14 mouse cellular contexts compared by ENCODE assay signal in the genomic region with DNA sequence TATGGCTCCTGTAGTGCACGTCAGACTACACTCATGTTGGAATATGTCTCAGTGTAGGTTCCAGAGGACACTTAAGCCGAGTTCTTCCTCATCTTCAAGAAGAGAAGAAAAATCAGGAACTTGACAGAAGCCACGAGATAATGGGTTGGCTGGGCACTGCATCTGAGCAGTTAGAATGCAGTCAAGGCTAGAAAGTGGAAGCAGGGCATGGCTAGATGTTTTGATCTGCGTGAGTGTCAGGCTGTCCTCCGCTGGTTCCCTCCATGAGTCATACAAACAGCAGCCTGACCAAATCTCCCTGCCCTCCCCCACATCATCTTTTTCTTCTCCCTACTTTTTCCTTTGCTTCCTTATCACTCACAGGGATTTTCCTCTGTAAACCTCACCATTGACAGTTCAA. TPM values are rescaled to one million over a fixed set of nuclear protein-coding genes. Genes with fewer than 3 reads are reported as not detected.
A peak's percentile ranks its signal among the peaks of the same experiment; 100 is the strongest.
DNase-seq lines count a peak whose midpoint lies in the region; TF ChIP-seq lines count a peak whose summit lies in the region.
"Had no signal": no experiment of that assay in that cellular context is flagged by ENCODE, and none has a peak within 500 bp of the region (broad histone marks: within the 10 kb centered on the region; RNA-seq: fewer than 3 reads in every experiment).

Gene P2ry14 (minus strand): TSS at position 195 of the 400 bp plus-strand sequence.

- H3K4me1 ChIP-seq in bone marrow macrophage, adult 2 months (ENCODE audit: control insufficient read depth, insufficient read depth, low read length) = peaks cover 19% of the 10 kb centered on the region
- H3K4me1 ChIP-seq: forebrain, embryonic 15.5 days; hindbrain, embryonic 10.5 days; midbrain, embryonic 13.5 days; neural tube, embryonic 15.5 days had no signal

- peak; percentile 33 to 34 for DNase-seq in spleen, postnatal 36 days (ENCODE audit: low spot score in 2 of 2)
- DNase-seq in spleen, postnatal 4 days (ENCODE audit: low spot score in 2 of 2) = no peak
- peak; percentile 56 for DNase-seq in lung, postnatal 36 days
- DNase-seq in thymus, postnatal 36 days = no peak
- DNase-seq in cerebellum, adult 9-11 months = no peak
- DNase-seq in left cerebral cortex, postnatal 14 days (ENCODE audit: low spot score in 2 of 2) = no peak
- DNase-seq: cerebellum, adult 18-20 months; kidney, adult 18-20 months; spleen, adult 18-20 months had no signal

- no peak for TF ChIP-seq CTCF in bone marrow macrophage, adult 2 months (IDR thresholded peaks at IDR 0.05; ENCODE audit: low read depth, low read length)

- peak within 1 kb of the TSS; percentile 80 for H3K27ac ChIP-seq in bone marrow macrophage, adult 2 months (ENCODE audit: insufficient read depth, low read depth, low read length)
- H3K27ac ChIP-seq: forebrain, embryonic 15.5 days; hindbrain, embryonic 10.5 days; midbrain, embryonic 13.5 days; neural tube, embryonic 15.5 days had no signal

- intact Hi-C loops in left cerebral cortex, postnatal 14 days (cut with DNase I) = no loop called here

- no peak for TF ChIP-seq POLR2A in bone marrow macrophage, adult 2 months (IDR thresholded peaks at IDR 0.05; ENCODE audit: borderline replicate concordance, low read depth, low read length)

- no peak within 1 kb of the TSS for H3K4me3 ChIP-seq in bone marrow macrophage, adult 2 months (ENCODE audit: insufficient read depth, low read length)
- H3K4me3 ChIP-seq: forebrain, embryonic 15.5 days; hindbrain, embryonic 10.5 days; midbrain, embryonic 13.5 days; neural tube, embryonic 15.5 days had no signal

RNA-seq across cellular contexts. Expression of gene P2ry14, which starts in this region (rescaled TPM):
- polyA plus RNA-seq in bone marrow macrophage, adult 2 months (2012; ENCODE audit: insufficient read depth, insufficient read length, missing spikeins) = 65.5 and 75.6 TPM in 2 replicates
- 1 to 10 TPM; 1.9 to 2.7 TPM for total RNA-seq in left cerebral cortex, postnatal 14 days (2021)

Comparison
In these comparisons a context has a peak if more than half of its experiments do, and no peak if none do; other contexts are left out.
1. DNase-seq: peak in spleen, postnatal 36 days (2 of 2) and lung, postnatal 36 days (single experiment); none in spleen, postnatal 4 days (0 of 2), thymus, postnatal 36 days (0 of 2), cerebellum, adult 9-11 months (single experiment) and left cerebral cortex, postnatal 14 days (0 of 2).